Mouse (Mus musculus): ENCODE results near the gene Thnsl1.

The Thnsl1 gene

GRCm38 (mm10) chr2:21204912-21205830, at the start of gene Thnsl1, which contains the start of gene Enkur:
TSS of gene Thnsl1 (plus strand) at chr2:21205724.
TSS of gene Enkur (minus strand) at chr2:21205365.
- peak; percentile 97 for DNase-seq (ENCODE audit: low spot score)

- DNase-seq (ENCODE audit: low spot score), result no peak
Observed at GRCm38 (mm10) chr2:21164296-21164695, 41.2 kb upstream of the Thnsl1 start.

GRCm38 (mm10) chr2:21167916-21168315, 37.6 kb upstream of the Thnsl1 start:
- DNase-seq (ENCODE audit: low spot score), result no peak

GRCm38 (mm10) chr2:21172797-21173196, 32.7 kb upstream of the Thnsl1 start:
- DNase-seq (ENCODE audit: low spot score), result no peak

- DNase-seq (ENCODE audit: low spot score), result no peak
Observed at GRCm38 (mm10) chr2:21179136-21179535, 26.4 kb upstream of the Thnsl1 start.

- no peak for DNase-seq (ENCODE audit: low spot score)
Observed at GRCm38 (mm10) chr2:21182811-21183210, 22.7 kb upstream of the Thnsl1 start.

- DNase-seq (ENCODE audit: low spot score), result peak; percentile 62
Observed at GRCm38 (mm10) chr2:21187576-21187975, 17.9 kb upstream of the Thnsl1 start.

- no peak for DNase-seq (ENCODE audit: low spot score)
Observed at GRCm38 (mm10) chr2:21188610-21189009, 16.9 kb upstream of the Thnsl1 start.

GRCm38 (mm10) chr2:21191232-21191631, 14.3 kb upstream of the Thnsl1 start:
- DNase-seq (ENCODE audit: low spot score), result no peak

- DNase-seq (ENCODE audit: low spot score), result no peak
Observed at GRCm38 (mm10) chr2:21195233-21195632, 10.3 kb upstream of the Thnsl1 start.

- no peak for DNase-seq (ENCODE audit: low spot score)
Observed at GRCm38 (mm10) chr2:21199051-21199450, 6.5 kb upstream of the Thnsl1 start.

- no peak for DNase-seq (ENCODE audit: low spot score)
Observed at GRCm38 (mm10) chr2:21202754-21203153, 2.8 kb upstream of the Thnsl1 start.

GRCm38 (mm10) chr2:21205831-21206159, 271 bp downstream of the Thnsl1 start:
- DNase-seq (ENCODE audit: low spot score), result no peak

GRCm38 (mm10) chr2:21206278-21206677, 754 bp downstream of the Thnsl1 start:
- DNase-seq (ENCODE audit: low spot score), result no peak

GRCm38 (mm10) chr2:21211361-21211760, 5.8 kb downstream of the Thnsl1 start:
- DNase-seq (ENCODE audit: low spot score), result no peak

GRCm38 (mm10) chr2:21214322-21214721, 8.8 kb downstream of the Thnsl1 start:
- DNase-seq (ENCODE audit: low spot score), result no peak

- DNase-seq (ENCODE audit: low spot score), result no peak
Observed at GRCm38 (mm10) chr2:21215284-21215683, 9.8 kb downstream of the Thnsl1 start.

GRCm38 (mm10) chr2:21222453-21223384, 17.2 kb downstream of the Thnsl1 start:
- no peak for DNase-seq (ENCODE audit: low spot score)

- DNase-seq (ENCODE audit: low spot score), result no peak
Observed at GRCm38 (mm10) chr2:21230276-21230675, 24.8 kb downstream of the Thnsl1 start.

GRCm38 (mm10) chr2:21231147-21231546, 25.6 kb downstream of the Thnsl1 start:
- DNase-seq (ENCODE audit: low spot score), result no peak

- DNase-seq (ENCODE audit: low spot score), result no peak
Observed at GRCm38 (mm10) chr2:21234871-21235648, 29.5 kb downstream of the Thnsl1 start.

- no peak for DNase-seq (ENCODE audit: low spot score)
Observed at GRCm38 (mm10) chr2:21235844-21236386, 30.4 kb downstream of the Thnsl1 start.

Measured in embryo, embryonic 10.5 days (tissue).